ENCODE assay signal across 21 mouse cellular contexts in genomic region chr3:123324326-123324725, GRCm38 (mm10). TPM values are rescaled to one million over a fixed set of nuclear protein-coding genes. Genes with fewer than 3 reads are reported as not detected.
DNase-seq lines count a peak whose midpoint lies in the region; ATAC-seq and TF ChIP-seq lines count a peak whose summit lies in the region.
"Had no signal": no experiment of that assay in that cellular context is flagged by ENCODE, and none has a peak within 500 bp of the region (broad histone marks: within the 10 kb centered on the region; RNA-seq: fewer than 3 reads in every experiment).

No protein-coding gene starts in this region.

- intact Hi-C loops in gastrocnemius, adult 2 months (cut with DNase I): loop anchor here (2.0 to 10.0 kb wide), 3 partner anchors 156 to 390 kb away; no protein-coding TSS in a partner anchor

- no peaks in the 10 kb centered on the region for H3K9me3 ChIP-seq in kidney, embryonic 16.5 days (ENCODE audit: low read length)
- no peaks in the 10 kb centered on the region for H3K9me3 ChIP-seq in intestine, embryonic 16.5 days (ENCODE audit: control insufficient read depth, low read length)
- no peaks in the 10 kb centered on the region for H3K9me3 ChIP-seq in stomach, postnatal 0 days (ENCODE audit: control insufficient read depth, low read length)
- H3K9me3 ChIP-seq in hindbrain, embryonic 13.5 days: no peaks in the 10 kb centered on the region
- H3K9me3 ChIP-seq: forebrain, embryonic 15.5 days; limb, embryonic 15.5 days; liver, embryonic 15.5 days; midbrain, embryonic 12.5 days had no signal

- no peak overlapping the region for H3K4me3 ChIP-seq in gastrocnemius, adult 2 months
- H3K4me3 ChIP-seq in kidney, embryonic 16.5 days (ENCODE audit: low read length): no peak overlapping the region
- no peak overlapping the region for H3K4me3 ChIP-seq in intestine, embryonic 16.5 days (ENCODE audit: low read length)
- no peak overlapping the region for H3K4me3 ChIP-seq in stomach, postnatal 0 days (ENCODE audit: low read depth, low read length)
- H3K4me3 ChIP-seq in hindbrain, embryonic 13.5 days: no peak overlapping the region
- H3K4me3 ChIP-seq: forebrain, embryonic 15.5 days; limb, embryonic 15.5 days; liver, embryonic 15.5 days; midbrain, embryonic 12.5 days had no signal

- H3K27ac ChIP-seq in gastrocnemius, adult 2 months: peak overlapping the region; percentile 56; the same call in 1 of the 2 replicates
- H3K27ac ChIP-seq in kidney, embryonic 16.5 days (ENCODE audit: low read length): peak overlapping the region; percentile 80; the same call in 1 of the 2 replicates
- peak overlapping the region; percentile 80 for H3K27ac ChIP-seq in intestine, embryonic 16.5 days (ENCODE audit: low read length)
- peak overlapping the region; percentile 77; the same call in 1 of the 2 replicates for H3K27ac ChIP-seq in stomach, postnatal 0 days (replicated peaks)
- H3K27ac ChIP-seq in hindbrain, embryonic 13.5 days: no peak overlapping the region
- H3K27ac ChIP-seq: forebrain, embryonic 15.5 days; limb, embryonic 15.5 days; liver, embryonic 15.5 days; midbrain, embryonic 12.5 days had no signal

- TF ChIP-seq CTCF in gastrocnemius, adult 2 months (IDR thresholded peaks at IDR 0.05): no peak
- no peak for TF ChIP-seq CTCF in stomach, postnatal 0 days (IDR thresholded peaks at IDR 0.05; ENCODE audit: low read depth)

- 72% methylated on average over 4 of the region's 4 CpGs for WGBS in kidney, embryonic 16.5 days
- WGBS in intestine, embryonic 16.5 days: 30% methylated on average over 4 of the region's 4 CpGs
- 30% methylated on average over 4 of the region's 4 CpGs for WGBS in stomach, postnatal 0 days
- WGBS in hindbrain, embryonic 13.5 days: 79% methylated on average over 4 of the region's 4 CpGs

- H3K4me2 ChIP-seq in kidney, embryonic 16.5 days (replicated peaks; ENCODE audit: low read depth, low read length): no peak overlapping the region
- H3K4me2 ChIP-seq in intestine, embryonic 16.5 days (ENCODE audit: low read depth, low read length): peak overlapping the region; percentile 19; the same call in 1 of the 2 replicates
- no peak overlapping the region for H3K4me2 ChIP-seq in stomach, postnatal 0 days (replicated peaks; ENCODE audit: low read depth)
- no peak overlapping the region for H3K4me2 ChIP-seq in hindbrain, embryonic 13.5 days
- H3K4me2 ChIP-seq: forebrain, embryonic 15.5 days; limb, embryonic 15.5 days; liver, embryonic 15.5 days; midbrain, embryonic 12.5 days had no signal

- H3K36me3 ChIP-seq in kidney, embryonic 16.5 days (ENCODE audit: insufficient read depth, low read length): 0 out of 2 replicates have a peak, but pooled peaks cover 3% of the 10 kb centered on the region
- 0 out of 2 replicates have a peak, but pooled peaks cover 5% of the 10 kb centered on the region for H3K36me3 ChIP-seq in intestine, embryonic 16.5 days (ENCODE audit: control insufficient read depth, insufficient read depth, low read length)
- H3K36me3 ChIP-seq in stomach, postnatal 0 days (ENCODE audit: control insufficient read depth, insufficient read depth, low read length): no peaks in the 10 kb centered on the region
- no peaks in the 10 kb centered on the region for H3K36me3 ChIP-seq in hindbrain, embryonic 13.5 days
- H3K36me3 ChIP-seq: forebrain, embryonic 15.5 days; liver, embryonic 15.5 days; midbrain, embryonic 12.5 days had no signal

- no peak for ATAC-seq in kidney, embryonic 16.5 days (ENCODE audit: low FRiP score, low TSS enrichment)
- peak; percentile 61; the same call in 1 of the 2 replicates for ATAC-seq in intestine, embryonic 16.5 days
- no peak; the same call in 1 of the 2 replicates for ATAC-seq in stomach, postnatal 0 days (ENCODE audit: low FRiP score, low TSS enrichment)
- no peak for ATAC-seq in hindbrain, embryonic 13.5 days (ENCODE audit: low FRiP score)
- ATAC-seq: forebrain, embryonic 15.5 days had no signal

- DNase-seq in gastrocnemius, adult 2 months: no peak
- DNase-seq in gastrocnemius, adult 18-20 months (ENCODE audit: low spot score): no peak
- DNase-seq in kidney, postnatal 10 days: no peak
- no peak for DNase-seq in stomach, postnatal 0 days (ENCODE audit: low spot score)
- no peak for DNase-seq in cerebellum, adult 9-10 months
- DNase-seq: adrenal gland, adult 8-10 months; cerebellum, adult 8-10 months; embryo, embryonic 11 days; gastrocnemius, postnatal 36 days; kidney, postnatal 25 days; lung, postnatal 10 days; retina, postnatal 1 day; right cerebral cortex, postnatal 4 days; thymus, adult 18-20 months had no signal

- no peak overlapping the region for H3K9ac ChIP-seq in kidney, embryonic 16.5 days (replicated peaks; ENCODE audit: low read length)
- H3K9ac ChIP-seq in intestine, embryonic 16.5 days (ENCODE audit: low read depth, low read length): peak overlapping the region; percentile 45; the same call in 1 of the 2 replicates
- H3K9ac ChIP-seq in stomach, postnatal 0 days (ENCODE audit: low read length): no peak overlapping the region
- H3K9ac ChIP-seq in hindbrain, embryonic 13.5 days: no peak overlapping the region
- H3K9ac ChIP-seq: forebrain, embryonic 15.5 days; limb, embryonic 15.5 days; liver, embryonic 15.5 days; midbrain, embryonic 12.5 days had no signal

- H3K27me3 ChIP-seq in kidney, embryonic 16.5 days (ENCODE audit: insufficient read depth, low read length): no peaks in the 10 kb centered on the region
- no peaks in the 10 kb centered on the region for H3K27me3 ChIP-seq in intestine, embryonic 16.5 days (replicated peaks; ENCODE audit: control insufficient read depth, insufficient read depth, low read length)
- H3K27me3 ChIP-seq in stomach, postnatal 0 days (ENCODE audit: control insufficient read depth, insufficient read depth, low read length): no peaks in the 10 kb centered on the region
- no peaks in the 10 kb centered on the region for H3K27me3 ChIP-seq in hindbrain, embryonic 13.5 days
- H3K27me3 ChIP-seq: forebrain, embryonic 15.5 days; limb, embryonic 15.5 days; liver, embryonic 15.5 days; midbrain, embryonic 12.5 days had no signal

- H3K4me1 ChIP-seq in kidney, embryonic 16.5 days (ENCODE audit: insufficient read depth, low read length): 0 out of 2 replicates have a peak, but pooled peaks cover 9% of the 10 kb centered on the region
- peaks cover 37% of the 10 kb centered on the region for H3K4me1 ChIP-seq in intestine, embryonic 16.5 days (ENCODE audit: control insufficient read depth, insufficient read depth, low read length)
- no peaks in the 10 kb centered on the region for H3K4me1 ChIP-seq in stomach, postnatal 0 days (replicated peaks; ENCODE audit: control insufficient read depth, insufficient read depth)
- H3K4me1 ChIP-seq in hindbrain, embryonic 13.5 days (replicated peaks): no peaks in the 10 kb centered on the region
- H3K4me1 ChIP-seq: limb, embryonic 15.5 days; liver, embryonic 15.5 days; midbrain, embryonic 12.5 days had no signal

- no peak for TF ChIP-seq EP300 in stomach, postnatal 0 days (optimal IDR thresholded peaks at IDR 0.05)

RNA-seq across cellular contexts. Expression of gene Sec24d, which starts 57.1 kb away (rescaled TPM):
- total RNA-seq in gastrocnemius, adult 2 months (2021): 1 to 10 TPM; 5.2 to 9.8 TPM
- total RNA-seq in gastrocnemius, adult 18-20 months (2021): 1 to 10 TPM; 4.9 to 9.4 TPM
- polyA plus RNA-seq in kidney, embryonic 16.5 days (2015; fragmentation: Nextera tagmentation; extraction: Ambion mirVana): 70.1 and 75.4 TPM in 2 replicates
- 91.2 and 109 TPM in 2 replicates for polyA plus RNA-seq in intestine, embryonic 16.5 days (2015; fragmentation: Nextera tagmentation; extraction: Ambion mirVana)
- polyA plus RNA-seq in stomach, postnatal 0 days (2015; fragmentation: Nextera tagmentation; extraction: Ambion mirVana): 53.1 and 55.6 TPM in 2 replicates
- 14.3 and 14.5 TPM in 2 replicates for polyA plus RNA-seq in hindbrain, embryonic 13.5 days (2015; fragmentation: Nextera tagmentation; extraction: Ambion mirVana)
